Mouse (Mus musculus) limb, embryonic 13.5 days (tissue): Measurements from ENCODE around the gene Ofcc1. TPM values are rescaled to one million over a fixed set of nuclear protein-coding genes. Genes with fewer than 3 reads are reported as not detected.

Experiments used
- ATAC-seq: fragments of 200-750 bp; cut with Nextera tagmentation; 2 replicates; pipeline ENCODE4 v1.8.0; 2017; ENCODE audit warnings: low read depth, moderate number of reproducible peaks, moderate TSS enrichment; ENCODE audit not compliant: low FRiP score
- H3K27ac ChIP-seq: fragments of 300-500 bp; sonication (generic); 2 replicates; pipeline ENCODE4 v1.5.1; 2015; ENCODE audit warnings: inconsistent platforms, mild to moderate bottlenecking, moderate library complexity
- H3K27me3 ChIP-seq: fragments of 300-500 bp; sonication (generic); 2 replicates; pipeline ENCODE4 v1.6.1; 2015; ENCODE audit warnings: mild to moderate bottlenecking, inconsistent platforms
- H3K36me3 ChIP-seq: fragments of 300-500 bp; sonication (generic); 2 replicates; pipeline ENCODE4 v1.6.1; 2015; ENCODE audit warnings: inconsistent platforms, mild to moderate bottlenecking, moderate library complexity
- H3K4me1 ChIP-seq: fragments of 300-500 bp; sonication (generic); 2 replicates; pipeline ENCODE4 v1.6.1; 2015; ENCODE audit warnings: inconsistent platforms
- H3K4me2 ChIP-seq: fragments of 300-500 bp; sonication (generic); replicated peaks from 2 replicates; pipeline ENCODE4 v1.6.1; 2015; ENCODE audit warnings: inconsistent platforms, mild to moderate bottlenecking, moderate library complexity
- H3K4me3 ChIP-seq: fragments of 300-500 bp; sonication (generic); 2 replicates; pipeline ENCODE4 v1.5.1; 2015; ENCODE audit warnings: moderate library complexity, mild to moderate bottlenecking, inconsistent platforms
- H3K9ac ChIP-seq: fragments of 300-500 bp; sonication (generic); 2 replicates; pipeline ENCODE4 v1.6.1; 2015; ENCODE audit warnings: mild to moderate bottlenecking, inconsistent platforms
- H3K9me3 ChIP-seq: fragments of 300-500 bp; sonication (generic); 2 replicates; pipeline ENCODE4 v1.6.1; 2016; ENCODE audit warnings: inconsistent platforms
- WGBS: fragments of 180-500 bp; shearing (Covaris S2); methylation state at CpG from one replicate; pipeline ENCODE4 v1.1.7; 2015; 5-methylcytosine and 5-hydroxymethylcytosine counted together
- polyA plus RNA-seq: library from polyadenylated mRNA; unstranded; fragments of >200 nt; fragmentation: Nextera tagmentation; extraction: Ambion mirVana; gene quantifications from 2 replicates; pipeline ENCODE4 v1.2.1, GENCODE M21; 2015

The Ofcc1 gene
- polyA plus RNA-seq, 1 experiment from 2014 or later = not detected

DNA sequence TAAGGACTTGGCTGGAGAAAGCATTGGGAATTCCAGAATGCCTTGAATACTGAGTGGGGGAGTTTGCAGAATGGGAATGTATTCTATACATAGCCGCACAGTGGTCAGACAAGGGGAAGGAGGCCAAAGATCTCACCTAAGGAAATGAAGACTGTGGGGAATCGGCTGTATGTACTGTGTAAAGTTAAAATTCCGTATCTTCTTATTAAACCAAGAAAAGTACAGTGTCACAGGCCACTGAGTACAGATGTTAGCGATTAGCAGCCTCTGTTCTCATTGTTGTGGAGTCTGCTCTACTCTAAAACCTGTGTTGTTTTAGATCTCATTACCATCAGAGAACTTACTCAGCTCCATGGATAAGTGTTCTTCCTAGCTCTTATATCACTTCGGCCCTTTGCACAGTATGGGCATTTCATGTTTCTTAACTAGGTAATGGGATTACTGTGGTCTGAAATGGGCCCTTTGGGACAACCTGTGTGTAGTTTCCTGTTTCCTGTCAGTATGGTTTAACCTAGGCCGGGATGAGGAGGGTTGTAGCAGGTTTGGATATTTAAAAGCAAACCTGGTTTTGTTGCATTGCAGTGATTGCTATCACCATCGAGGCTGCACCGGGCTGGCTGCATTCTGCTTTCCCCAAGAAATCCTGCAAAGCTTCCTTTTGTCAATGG lies 392.8 kb downstream of the Ofcc1 start:
- WGBS = 43% methylated on average over 8 of the region's 8 CpGs
- Histone ChIP-seq H3K9me3 (peaks cover 6% of the 10 kb centered on the region), H3K9ac (no peak overlapping the region), H3K4me1 (peaks cover 9% of the 10 kb centered on the region; the same call in 1 of the 2 replicates), H3K4me3 (no peak overlapping the region), H3K4me2 (0 out of 2 replicates have a peak overlapping the region, but pooled peaks have one; percentile 1), H3K27me3 (peaks cover 6% of the 10 kb centered on the region; the same call in 1 of the 2 replicates), H3K36me3 (no peaks in the 10 kb centered on the region), H3K27ac (no peak overlapping the region)
- peak; percentile 71 for ATAC-seq

DNA sequence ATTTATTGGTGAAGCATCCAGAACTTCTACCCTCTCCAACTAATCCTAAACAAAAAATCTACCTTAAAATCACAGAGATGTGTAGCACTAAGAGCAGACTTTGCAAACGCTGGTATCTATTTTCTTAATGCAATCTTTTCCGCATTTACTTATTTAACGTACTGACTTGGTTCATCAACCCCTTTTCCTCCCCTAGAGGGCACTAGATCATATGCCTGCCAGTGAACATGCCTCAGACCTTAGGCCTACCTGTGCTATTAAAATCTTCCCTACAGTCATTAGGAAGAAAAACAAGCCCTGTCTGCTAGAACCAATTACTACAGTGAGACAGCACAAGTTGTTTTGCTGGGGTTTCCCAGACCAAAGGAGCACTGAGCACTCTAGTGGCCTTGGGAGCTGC lies 404.0 kb downstream of the Ofcc1 start:
- no peaks in the 10 kb centered on the region for H3K9me3 ChIP-seq
- H3K9ac ChIP-seq = no peak overlapping the region
- WGBS = 69% methylated on average over 3 of the region's 3 CpGs
- no peak overlapping the region for H3K4me3 ChIP-seq
- H3K4me2 ChIP-seq = no peak overlapping the region
- no peak for ATAC-seq
- H3K4me1 ChIP-seq = no peaks in the 10 kb centered on the region
- H3K36me3 ChIP-seq = no peaks in the 10 kb centered on the region
- no peak overlapping the region for H3K27ac ChIP-seq
- H3K27me3 ChIP-seq = no peaks in the 10 kb centered on the region

DNA sequence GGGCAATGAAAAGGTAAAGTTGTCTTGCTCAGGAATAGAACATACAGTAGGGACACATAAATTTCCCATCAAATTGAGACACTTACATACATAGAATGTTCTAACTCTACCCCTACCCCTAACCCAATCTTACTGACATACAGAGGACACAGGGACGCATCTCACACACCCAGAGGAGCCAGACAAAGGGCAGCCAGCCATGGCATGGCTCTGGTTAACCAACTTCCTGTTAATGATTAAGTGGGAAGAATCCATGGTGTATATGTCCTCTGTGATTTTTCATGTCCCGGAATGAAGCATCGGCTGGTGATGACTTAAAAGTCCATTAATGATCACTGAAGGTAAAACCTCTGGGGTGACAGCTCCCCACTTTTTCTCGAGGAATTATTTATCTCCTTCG lies 405.2 kb downstream of the Ofcc1 start:
- 84% methylated on average over 5 of the region's 5 CpGs for WGBS

More for the DNA sequence above, 405.2 kb downstream of the Ofcc1 start:
- no peak overlapping the region for H3K4me2 ChIP-seq
- no peak for ATAC-seq
- H3K9ac ChIP-seq = no peak overlapping the region
- no peaks in the 10 kb centered on the region for H3K27me3 ChIP-seq
- H3K4me1 ChIP-seq = no peaks in the 10 kb centered on the region
- H3K4me3 ChIP-seq = no peak overlapping the region
- no peak overlapping the region for H3K27ac ChIP-seq
- no peaks in the 10 kb centered on the region for H3K36me3 ChIP-seq
- no peaks in the 10 kb centered on the region for H3K9me3 ChIP-seq
